Mouse (Mus musculus) C2C12 (cell line): ENCODE data around the gene Spcs2.

ENCODE experiments used
- CEBPB ChIP-seq: IDR thresholded peaks from one replicate; pipeline ENCODE4 v1.6.1; 2011; ENCODE audit warnings: low read depth, mild to moderate bottlenecking, control low read depth, moderate library complexity
- CTCF ChIP-seq: IDR thresholded peaks from one replicate; pipeline ENCODE4 v1.5.1; 2011; ENCODE audit not compliant: control insufficient read depth, insufficient read depth, insufficient read length
- FOSL1 ChIP-seq: IDR thresholded peaks from one replicate; pipeline ENCODE4 v1.8.0; 2011; ENCODE audit warnings: mild to moderate bottlenecking, low read length; ENCODE audit not compliant: poor library complexity, insufficient read depth, severe bottlenecking
- MYOG ChIP-seq: IDR thresholded peaks from one replicate; pipeline ENCODE4 v1.6.1; 2011; ENCODE audit not compliant: control insufficient read depth, insufficient read length; ENCODE audit errors: extremely low read depth
- USF1 ChIP-seq: IDR thresholded peaks from one replicate; pipeline ENCODE4 v1.6.1; 2011; ENCODE audit warnings: low read depth, mild to moderate bottlenecking, control low read depth, moderate library complexity

GRCm38 (mm10) chr7:99797911-99798647 lies 65.2 kb downstream of the Spcs2 start:
- TF ChIP-seq CTCF (no peak), USF1 (no peak), MYOG (no peak), FOSL1 (no peak), CEBPB (no peak)
